Mouse (Mus musculus): ENCODE measurements around the gene Tnrc6b. TPM values are rescaled to one million over a fixed set of nuclear protein-coding genes. Genes with fewer than 3 reads are reported as not detected.

The Tnrc6b gene
- polyA plus RNA-seq, 1 experiment from 2014 or later = 17.9 TPM

DNA sequence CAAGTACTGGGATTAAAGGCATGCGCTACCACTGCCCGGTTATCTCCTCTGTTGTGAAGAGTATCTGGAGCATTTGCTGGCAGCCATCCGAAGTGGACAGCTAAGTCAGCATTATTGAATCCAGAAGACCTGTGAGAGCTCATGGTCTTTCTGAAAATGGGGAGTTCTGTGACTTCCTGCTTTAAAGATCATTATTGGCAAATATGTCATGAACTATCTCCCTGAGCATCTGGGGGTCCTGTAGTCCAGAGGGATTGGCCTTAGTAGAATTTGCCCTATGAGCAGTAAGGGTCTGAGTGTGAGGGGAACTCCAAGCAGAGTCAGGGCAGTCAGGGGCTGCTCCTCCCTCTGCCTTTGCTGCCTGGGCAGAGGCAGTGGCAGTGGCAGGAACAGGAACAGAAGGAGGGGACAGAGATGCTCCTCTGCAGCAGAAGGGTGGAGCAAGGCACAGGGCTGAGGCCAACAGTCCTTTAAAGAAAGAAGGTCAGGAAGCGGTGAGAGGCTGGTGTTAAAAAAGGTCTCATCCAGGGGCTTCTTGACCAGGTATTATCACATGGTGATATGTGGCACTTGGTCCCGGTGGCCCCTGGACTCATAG lies 69.1 kb downstream of the Tnrc6b start:
- Histone ChIP-seq H3K4me2 (no peak overlapping the region), H3K4me1 (ENCODE audit: control insufficient read depth, insufficient read depth, low read length) (peaks cover 5% of the 10 kb centered on the region; the same call in 1 of the 2 replicates), H3K36me3 (ENCODE audit: control insufficient read depth, insufficient read depth, low read length) (no peaks in the 10 kb centered on the region), H3K4me3 (ENCODE audit: low read depth, low read length) (no peak overlapping the region), H3K27ac (ENCODE audit: low read depth, low read length) (no peak overlapping the region), H3K9me3 (replicated peaks; ENCODE audit: control insufficient read depth, low read length) (no peaks in the 10 kb centered on the region), H3K9ac (ENCODE audit: low read depth, low read length) (no peak overlapping the region), H3K27me3 (ENCODE audit: control insufficient read depth, insufficient read depth, low read length) (no peaks in the 10 kb centered on the region)
- 85% methylated on average over 5 of the region's 5 CpGs for WGBS (ENCODE audit: insufficient replicate concordance)
- ATAC-seq (replicated peaks; ENCODE audit: insufficient number of reproducible peaks, low FRiP score, low TSS enrichment) = no peak

DNA sequence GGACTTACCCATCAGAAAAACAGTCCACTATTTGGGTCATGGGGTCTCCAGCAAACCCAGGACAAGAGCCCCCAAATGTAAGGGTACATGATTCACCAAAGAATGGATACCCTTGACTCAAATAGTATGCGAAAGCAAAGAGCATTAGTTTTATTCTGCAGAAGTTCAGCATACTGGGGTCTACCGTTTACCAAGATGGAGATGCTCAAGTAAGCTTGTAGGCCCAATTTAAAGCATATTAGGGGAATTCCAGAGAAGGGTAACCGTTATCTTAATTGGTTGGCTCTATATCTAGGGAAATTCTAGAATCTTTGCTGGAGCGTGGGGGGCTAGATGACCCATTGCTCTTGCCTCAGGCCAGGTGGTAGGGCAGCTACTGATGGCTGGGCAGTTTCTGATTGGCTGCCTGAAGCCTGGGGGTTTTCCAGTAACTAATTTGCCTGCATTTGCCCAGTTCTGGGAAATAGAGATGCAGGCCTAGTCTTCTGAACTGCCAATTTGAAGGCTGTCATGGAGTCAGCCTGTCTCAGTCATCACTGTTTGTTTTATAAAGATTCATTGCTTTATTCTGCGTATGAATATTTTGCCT lies 70.2 kb downstream of the Tnrc6b start:
- Histone ChIP-seq H3K4me1 (ENCODE audit: control insufficient read depth, insufficient read depth, low read length) (peaks cover 5% of the 10 kb centered on the region; the same call in 1 of the 2 replicates), H3K9me3 (replicated peaks; ENCODE audit: control insufficient read depth, low read length) (no peaks in the 10 kb centered on the region), H3K27ac (ENCODE audit: low read depth, low read length) (no peak overlapping the region), H3K4me3 (ENCODE audit: low read depth, low read length) (no peak overlapping the region), H3K9ac (ENCODE audit: low read depth, low read length) (no peak overlapping the region), H3K27me3 (ENCODE audit: control insufficient read depth, insufficient read depth, low read length) (no peaks in the 10 kb centered on the region), H3K36me3 (ENCODE audit: control insufficient read depth, insufficient read depth, low read length) (no peaks in the 10 kb centered on the region), H3K4me2 (no peak overlapping the region)
- WGBS (ENCODE audit: insufficient replicate concordance) = 90% methylated on average over 5 of the region's 5 CpGs
- no peak for ATAC-seq (replicated peaks; ENCODE audit: insufficient number of reproducible peaks, low FRiP score, low TSS enrichment)

DNA sequence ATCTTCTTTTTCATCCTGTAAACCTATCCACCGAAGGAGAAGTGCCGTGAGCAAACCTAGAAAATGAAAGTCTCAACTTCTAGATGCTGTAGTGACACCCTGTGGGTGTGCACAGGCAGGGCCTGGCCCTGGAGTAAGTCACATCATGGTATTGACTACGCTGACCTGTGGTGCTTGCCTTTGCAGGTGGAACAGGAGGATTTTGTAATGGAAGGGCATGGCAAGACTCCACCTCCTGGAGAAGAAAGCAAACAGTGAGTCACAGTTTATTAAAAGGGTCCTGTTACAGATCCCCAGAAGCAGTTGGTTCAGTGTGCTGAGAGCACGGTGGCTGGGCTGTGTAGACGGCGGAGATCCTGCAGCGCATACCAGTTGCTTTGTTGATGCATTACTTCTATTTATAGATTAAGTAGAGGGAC lies 73.4 kb downstream of the Tnrc6b start:
- Histone ChIP-seq H3K27ac (ENCODE audit: low read depth, low read length) (no peak overlapping the region), H3K27me3 (ENCODE audit: control insufficient read depth, insufficient read depth, low read length) (no peaks in the 10 kb centered on the region), H3K9ac (ENCODE audit: low read depth, low read length) (0 out of 2 replicates have a peak overlapping the region, but pooled peaks have one; percentile 24), H3K4me1 (ENCODE audit: control insufficient read depth, insufficient read depth, low read length) (peaks cover 5% of the 10 kb centered on the region; the same call in 1 of the 2 replicates), H3K36me3 (ENCODE audit: control insufficient read depth, insufficient read depth, low read length) (no peaks in the 10 kb centered on the region), H3K4me3 (ENCODE audit: low read depth, low read length) (no peak overlapping the region), H3K9me3 (replicated peaks; ENCODE audit: control insufficient read depth, low read length) (no peaks in the 10 kb centered on the region), H3K4me2 (peak overlapping the region; percentile 36)
- 35% methylated on average over 7 of the region's 7 CpGs for WGBS (ENCODE audit: insufficient replicate concordance)
- no peak for ATAC-seq (replicated peaks; ENCODE audit: insufficient number of reproducible peaks, low FRiP score, low TSS enrichment)

DNA sequence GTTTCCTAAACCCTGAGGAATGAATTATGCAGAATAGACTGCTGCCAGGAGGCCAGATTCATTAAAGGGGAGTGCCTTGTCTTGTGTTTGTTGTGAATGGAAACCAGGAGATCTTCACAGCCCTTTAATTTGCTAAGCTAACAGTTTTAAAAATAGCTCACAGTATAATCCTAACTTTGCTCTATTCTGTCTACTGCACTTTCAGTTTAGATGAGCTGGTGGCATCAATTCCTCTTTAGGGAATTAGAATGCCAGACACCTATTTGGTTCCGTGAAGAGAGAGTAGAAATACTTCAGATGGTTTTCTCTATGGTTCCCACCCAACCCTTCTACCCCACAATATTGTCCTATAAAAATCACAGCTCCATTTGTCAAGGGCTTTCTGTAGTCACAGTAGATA lies 74.6 kb downstream of the Tnrc6b start:
- 78% methylated on average over 1 of the region's 1 CpGs for WGBS (ENCODE audit: insufficient replicate concordance)
- Histone ChIP-seq H3K4me2 (no peak overlapping the region), H3K9me3 (replicated peaks; ENCODE audit: control insufficient read depth, low read length) (no peaks in the 10 kb centered on the region)

DNA sequence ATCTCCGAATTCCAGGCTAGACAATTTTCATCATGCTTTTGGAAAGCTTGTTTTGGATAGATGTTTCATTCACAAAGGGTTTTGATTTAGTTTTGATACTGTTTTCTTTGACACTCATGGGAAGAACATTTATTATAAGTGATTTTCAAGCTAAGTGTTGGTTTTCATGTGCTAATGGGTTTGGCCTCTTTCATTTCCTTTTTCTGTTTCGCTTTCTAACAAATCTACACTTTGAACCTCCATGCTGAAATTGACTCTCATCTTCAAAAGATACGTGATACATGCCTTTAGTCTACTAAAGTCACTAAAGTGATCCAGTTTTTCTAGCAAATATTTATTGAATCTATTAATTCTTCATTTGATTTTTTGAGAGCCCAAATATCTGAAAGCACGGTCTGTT lies 76.6 kb downstream of the Tnrc6b start:
- Histone ChIP-seq H3K9ac (ENCODE audit: low read depth, low read length) (no peak overlapping the region), H3K36me3 (ENCODE audit: control insufficient read depth, insufficient read depth, low read length) (no peaks in the 10 kb centered on the region), H3K4me2 (no peak overlapping the region), H3K27ac (ENCODE audit: low read depth, low read length) (no peak overlapping the region), H3K4me3 (ENCODE audit: low read depth, low read length) (no peak overlapping the region), H3K4me1 (ENCODE audit: control insufficient read depth, insufficient read depth, low read length) (peaks cover 5% of the 10 kb centered on the region; the same call in 1 of the 2 replicates), H3K27me3 (ENCODE audit: control insufficient read depth, insufficient read depth, low read length) (no peaks in the 10 kb centered on the region), H3K9me3 (replicated peaks; ENCODE audit: control insufficient read depth, low read length) (no peaks in the 10 kb centered on the region)
- 95% methylated on average over 4 of the region's 4 CpGs for WGBS (ENCODE audit: insufficient replicate concordance)
- no peak for ATAC-seq (replicated peaks; ENCODE audit: insufficient number of reproducible peaks, low FRiP score, low TSS enrichment)

More for the DNA sequence above, 74.6 kb downstream of the Tnrc6b start:
- Histone ChIP-seq H3K27me3 (ENCODE audit: control insufficient read depth, insufficient read depth, low read length) (no peaks in the 10 kb centered on the region), H3K36me3 (ENCODE audit: control insufficient read depth, insufficient read depth, low read length) (no peaks in the 10 kb centered on the region), H3K4me1 (ENCODE audit: control insufficient read depth, insufficient read depth, low read length) (peaks cover 5% of the 10 kb centered on the region; the same call in 1 of the 2 replicates), H3K27ac (ENCODE audit: low read depth, low read length) (no peak overlapping the region), H3K4me3 (ENCODE audit: low read depth, low read length) (no peak overlapping the region), H3K9ac (ENCODE audit: low read depth, low read length) (no peak overlapping the region)
- no peak for ATAC-seq (replicated peaks; ENCODE audit: insufficient number of reproducible peaks, low FRiP score, low TSS enrichment)

DNA sequence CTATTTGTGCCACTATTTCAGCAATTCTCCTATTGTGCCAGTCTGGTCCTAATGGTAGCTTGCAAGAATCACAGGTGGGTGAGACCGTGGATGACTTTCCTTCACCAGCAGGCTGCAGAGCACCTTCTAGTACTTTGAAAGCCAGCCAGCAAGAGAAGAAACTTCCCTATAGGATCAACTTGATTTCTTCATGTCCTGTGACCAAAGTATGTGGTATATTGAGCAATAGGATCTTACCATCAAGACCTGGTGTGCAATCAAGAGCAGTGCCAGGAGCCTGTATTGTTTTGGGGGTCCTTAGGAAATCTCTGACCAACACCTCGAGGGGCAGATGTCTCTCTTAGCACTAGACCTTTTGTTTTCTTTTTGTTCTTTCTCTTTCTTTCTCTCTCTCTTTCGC lies 81.4 kb downstream of the Tnrc6b start:
- peaks cover 4% of the 10 kb centered on the region; the same call in 1 of the 2 replicates for H3K4me1 ChIP-seq (ENCODE audit: control insufficient read depth, insufficient read depth, low read length)
- H3K27me3 ChIP-seq (ENCODE audit: control insufficient read depth, insufficient read depth, low read length) = no peaks in the 10 kb centered on the region
- H3K4me2 ChIP-seq = no peak overlapping the region
- H3K9ac ChIP-seq (ENCODE audit: low read depth, low read length) = no peak overlapping the region
- H3K9me3 ChIP-seq (replicated peaks; ENCODE audit: control insufficient read depth, low read length) = no peaks in the 10 kb centered on the region
- WGBS (ENCODE audit: insufficient replicate concordance) = 65% methylated on average over 3 of the region's 3 CpGs
- no peak overlapping the region for H3K27ac ChIP-seq (ENCODE audit: low read depth, low read length)
- H3K36me3 ChIP-seq (ENCODE audit: control insufficient read depth, insufficient read depth, low read length) = no peaks in the 10 kb centered on the region
- no peak overlapping the region for H3K4me3 ChIP-seq (ENCODE audit: low read depth, low read length)
- ATAC-seq (replicated peaks; ENCODE audit: insufficient number of reproducible peaks, low FRiP score, low TSS enrichment) = no peak

DNA sequence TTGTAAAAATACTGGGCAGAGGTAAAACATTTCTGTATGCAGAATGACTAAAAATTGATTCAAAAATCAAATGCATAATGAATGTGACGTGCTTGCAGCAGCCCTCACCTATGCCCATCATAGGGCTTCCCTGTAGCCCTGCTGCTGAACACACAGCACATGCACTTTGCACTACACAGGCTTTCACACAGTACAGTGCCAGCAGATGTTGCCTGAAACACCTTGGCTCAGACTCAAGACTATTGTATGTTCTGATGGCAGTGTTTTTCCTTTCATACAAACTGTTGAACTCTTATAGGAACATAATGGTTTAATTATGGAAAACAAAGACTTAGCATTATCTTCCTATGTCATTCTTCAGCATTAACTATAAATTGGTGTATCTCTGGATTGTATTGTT lies 84.0 kb downstream of the Tnrc6b start:
- WGBS (ENCODE audit: insufficient replicate concordance) = 95% methylated on average over 1 of the region's 1 CpGs
- H3K9ac ChIP-seq (ENCODE audit: low read depth, low read length) = no peak overlapping the region
- no peak overlapping the region for H3K27ac ChIP-seq (ENCODE audit: low read depth, low read length)
- no peaks in the 10 kb centered on the region for H3K36me3 ChIP-seq (ENCODE audit: control insufficient read depth, insufficient read depth, low read length)
- H3K27me3 ChIP-seq (ENCODE audit: control insufficient read depth, insufficient read depth, low read length) = no peaks in the 10 kb centered on the region
- no peaks in the 10 kb centered on the region for H3K9me3 ChIP-seq (replicated peaks; ENCODE audit: control insufficient read depth, low read length)
- no peak for ATAC-seq (replicated peaks; ENCODE audit: insufficient number of reproducible peaks, low FRiP score, low TSS enrichment)
- no peak overlapping the region for H3K4me2 ChIP-seq
- H3K4me3 ChIP-seq (ENCODE audit: low read depth, low read length) = no peak overlapping the region
- peaks cover 7% of the 10 kb centered on the region; the same call in 1 of the 2 replicates for H3K4me1 ChIP-seq (ENCODE audit: control insufficient read depth, insufficient read depth, low read length)

DNA sequence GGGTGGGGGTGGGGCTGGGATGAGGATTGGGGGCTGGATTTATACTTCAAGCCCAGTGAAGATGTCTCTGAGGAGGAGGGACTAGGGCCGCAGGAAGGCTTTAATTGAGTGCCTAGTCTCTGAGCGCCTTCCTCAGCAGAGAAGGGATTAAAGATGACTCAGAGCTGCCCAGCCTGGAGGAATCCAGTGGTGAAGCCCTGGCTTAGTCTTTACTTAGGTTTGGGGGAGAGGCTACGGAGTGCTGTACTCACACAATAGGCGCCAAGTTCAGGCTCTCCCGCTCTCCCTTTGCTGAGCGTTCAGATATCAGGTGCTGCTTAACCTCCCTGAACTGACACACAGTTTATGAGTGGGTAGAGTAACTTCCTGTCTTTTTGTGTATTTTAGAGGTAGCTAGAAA lies 86.6 kb downstream of the Tnrc6b start:
- Histone ChIP-seq H3K4me3 (ENCODE audit: low read depth, low read length) (peak overlapping the region; percentile 67), H3K36me3 (ENCODE audit: control insufficient read depth, insufficient read depth, low read length) (no peaks in the 10 kb centered on the region), H3K9ac (ENCODE audit: low read depth, low read length) (peak overlapping the region; percentile 48), H3K4me1 (ENCODE audit: control insufficient read depth, insufficient read depth, low read length) (peaks cover 18% of the 10 kb centered on the region), H3K27me3 (ENCODE audit: control insufficient read depth, insufficient read depth, low read length) (no peaks in the 10 kb centered on the region), H3K9me3 (replicated peaks; ENCODE audit: control insufficient read depth, low read length) (no peaks in the 10 kb centered on the region), H3K4me2 (peak overlapping the region; percentile 66), H3K27ac (ENCODE audit: low read depth, low read length) (peak overlapping the region; percentile 91)
- ATAC-seq (replicated peaks; ENCODE audit: insufficient number of reproducible peaks, low FRiP score, low TSS enrichment) = peak; percentile 55; the same call in 1 of the 2 replicates
- under 1% methylated on average over 6 of the region's 6 CpGs for WGBS (ENCODE audit: insufficient replicate concordance)

All from heart, embryonic 11.5 days (tissue).